Mouse (Mus musculus): ENCODE measurements around the gene Arl15. TPM values are rescaled to one million over a fixed set of nuclear protein-coding genes. Genes with fewer than 3 reads are reported as not detected.

Arl15 gene
- polyA plus RNA-seq, 1 experiment from 2014 or later: 10.6 TPM

DNA sequence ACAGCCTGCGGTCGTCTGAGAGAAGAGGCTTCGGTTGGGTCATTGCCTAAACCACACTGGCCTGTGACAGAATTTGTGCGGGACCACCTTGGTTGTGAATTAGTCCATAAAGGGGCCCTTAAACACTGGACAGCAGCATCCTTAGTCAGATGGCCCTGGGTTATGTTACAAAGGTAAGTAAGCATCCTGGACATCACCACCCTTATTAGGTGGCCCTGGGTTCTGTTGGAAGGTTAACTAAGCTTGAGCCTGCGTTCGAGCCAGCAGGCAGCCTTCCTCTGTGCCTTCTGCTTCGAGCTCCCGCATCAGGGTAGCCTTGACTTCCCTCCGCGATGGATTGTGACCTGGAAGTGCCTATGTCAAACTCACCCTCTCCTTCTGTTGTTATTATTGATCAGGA lies 68.6 kb downstream of the Arl15 start:
- Histone ChIP-seq H3K27me3 (ENCODE audit: control insufficient read depth, insufficient read depth, low read depth, low read length) (no peaks in the 10 kb centered on the region), H3K27ac (ENCODE audit: low read length) (no peak overlapping the region)

DNA sequence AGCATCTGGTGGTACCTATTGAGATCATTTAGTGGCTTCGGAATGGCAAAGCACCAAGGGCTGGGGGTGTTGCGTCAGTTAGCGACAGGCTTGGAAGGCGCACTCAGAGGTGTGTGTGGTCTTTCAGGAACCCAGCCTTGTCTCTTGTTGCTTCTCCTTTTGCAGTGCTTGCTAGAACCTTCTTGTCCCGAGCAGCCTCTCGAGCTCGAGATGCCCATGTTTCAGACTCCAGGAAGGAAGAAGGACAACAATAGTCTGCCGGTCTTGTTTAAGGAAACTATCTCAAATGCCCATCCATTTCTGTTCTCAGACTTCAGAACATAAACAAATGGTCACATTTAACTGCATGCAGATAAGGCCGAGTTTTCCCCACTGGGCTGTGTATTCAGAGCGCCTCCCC lies 69.4 kb downstream of the Arl15 start:
- peak overlapping the region; percentile 21 for H3K4me2 ChIP-seq (ENCODE audit: low read depth, low read length)
- no peak overlapping the region for H3K27ac ChIP-seq (ENCODE audit: low read length)
- no peaks in the 10 kb centered on the region for H3K36me3 ChIP-seq (ENCODE audit: control insufficient read depth, insufficient read depth, low read length)
- H3K9me3 ChIP-seq (ENCODE audit: control insufficient read depth, low read length): no peaks in the 10 kb centered on the region
- WGBS: 32% methylated on average over 10 of the region's 10 CpGs
- peak; percentile 59; the same call in 1 of the 2 replicates for ATAC-seq (ENCODE audit: low read depth)
- H3K9ac ChIP-seq (ENCODE audit: low read length): no peak overlapping the region
- H3K4me3 ChIP-seq (ENCODE audit: low read length): no peak overlapping the region
- H3K4me1 ChIP-seq (replicated peaks; ENCODE audit: control insufficient read depth, insufficient read depth, low read length): peaks cover 8% of the 10 kb centered on the region; the same call in 1 of the 2 replicates
- no peaks in the 10 kb centered on the region for H3K27me3 ChIP-seq (ENCODE audit: control insufficient read depth, insufficient read depth, low read depth, low read length)

More for the DNA sequence above, 68.6 kb downstream of the Arl15 start:
- Histone ChIP-seq H3K4me3 (ENCODE audit: low read length) (no peak overlapping the region), H3K4me1 (replicated peaks; ENCODE audit: control insufficient read depth, insufficient read depth, low read length) (peaks cover 8% of the 10 kb centered on the region; the same call in 1 of the 2 replicates), H3K9ac (ENCODE audit: low read length) (no peak overlapping the region), H3K9me3 (ENCODE audit: control insufficient read depth, low read length) (no peaks in the 10 kb centered on the region), H3K4me2 (ENCODE audit: low read depth, low read length) (no peak overlapping the region), H3K36me3 (ENCODE audit: control insufficient read depth, insufficient read depth, low read length) (no peaks in the 10 kb centered on the region)
- WGBS: 80% methylated on average over 10 of the region's 10 CpGs
- ATAC-seq (ENCODE audit: low read depth): no peak

DNA sequence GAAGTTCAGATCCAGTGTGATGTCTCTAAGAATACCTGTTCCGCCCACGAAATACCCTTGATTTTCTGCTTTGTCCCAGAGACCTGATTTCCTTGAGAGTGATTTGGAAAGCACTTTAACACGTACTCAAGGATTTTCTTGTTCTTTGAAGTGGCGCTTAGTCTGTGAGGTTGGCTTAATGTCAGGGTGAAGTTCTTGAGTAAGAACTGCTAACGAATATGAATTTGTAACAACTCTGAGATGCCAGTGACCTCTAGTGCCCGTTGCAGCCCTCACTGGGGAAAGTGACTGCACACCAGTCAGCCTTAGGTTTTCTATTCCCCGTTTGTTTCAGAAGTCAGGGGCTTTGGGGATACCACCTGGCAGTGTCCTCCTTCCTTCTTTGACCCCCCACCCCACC lies 70.0 kb downstream of the Arl15 start:
- Histone ChIP-seq H3K9ac (ENCODE audit: low read length) (no peak overlapping the region), H3K4me2 (ENCODE audit: low read depth, low read length) (peak overlapping the region; percentile 21), H3K27ac (ENCODE audit: low read length) (no peak overlapping the region), H3K36me3 (ENCODE audit: control insufficient read depth, insufficient read depth, low read length) (no peaks in the 10 kb centered on the region), H3K27me3 (ENCODE audit: control insufficient read depth, insufficient read depth, low read depth, low read length) (no peaks in the 10 kb centered on the region), H3K9me3 (ENCODE audit: control insufficient read depth, low read length) (no peaks in the 10 kb centered on the region), H3K4me1 (replicated peaks; ENCODE audit: control insufficient read depth, insufficient read depth, low read length) (peaks cover 10% of the 10 kb centered on the region; the same call in 1 of the 2 replicates), H3K4me3 (ENCODE audit: low read length) (no peak overlapping the region)
- WGBS: 35% methylated on average over 7 of the region's 7 CpGs
- peak; percentile 75 for ATAC-seq (ENCODE audit: low read depth)

DNA sequence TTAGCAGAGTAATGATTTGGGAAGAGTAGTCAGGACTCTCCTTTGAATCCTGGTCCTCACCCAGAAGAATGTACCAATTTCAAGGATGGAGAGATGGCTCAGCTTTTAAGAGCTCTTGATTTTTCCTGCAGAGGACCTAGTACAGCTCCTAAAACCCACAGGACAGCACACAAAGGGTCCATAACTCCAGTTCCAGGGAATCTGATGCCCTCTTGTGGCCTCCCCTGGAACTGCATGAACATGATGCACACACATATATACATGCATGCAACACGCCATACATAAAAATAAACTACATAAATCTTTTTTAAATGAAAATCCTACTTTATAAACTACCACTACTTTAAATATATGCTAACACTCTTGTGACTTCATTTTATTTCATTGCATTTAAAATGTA lies 70.6 kb downstream of the Arl15 start:
- ATAC-seq (ENCODE audit: low read depth): 0 out of 2 replicates have a peak, but pooled peaks have one; percentile 42
- WGBS: 47% methylated on average over 1 of the region's 1 CpGs

DNA sequence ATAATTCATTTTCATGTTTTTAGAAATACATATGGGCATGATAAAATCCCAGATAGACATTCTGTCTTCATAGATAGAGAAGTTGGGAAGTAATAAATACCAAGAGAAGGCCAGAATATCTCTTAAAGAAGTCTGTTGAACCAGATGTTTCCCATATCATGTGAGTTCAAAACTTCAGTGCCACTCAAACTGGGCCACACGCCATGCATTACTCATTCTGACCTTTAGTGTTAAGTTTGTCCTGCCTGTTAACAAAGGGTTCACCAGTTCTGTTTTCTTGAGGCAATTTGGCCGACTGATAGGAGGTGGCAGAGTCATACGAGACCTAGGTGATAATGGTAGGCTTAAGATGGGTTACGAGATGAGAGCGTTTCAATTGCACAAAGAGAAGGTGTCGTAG lies 71.1 kb downstream of the Arl15 start:
- no peak overlapping the region for H3K4me2 ChIP-seq (ENCODE audit: low read depth, low read length)
- ATAC-seq (ENCODE audit: low read depth): no peak
- no peaks in the 10 kb centered on the region for H3K36me3 ChIP-seq (ENCODE audit: control insufficient read depth, insufficient read depth, low read length)
- peaks cover 11% of the 10 kb centered on the region; the same call in 1 of the 2 replicates for H3K4me1 ChIP-seq (replicated peaks; ENCODE audit: control insufficient read depth, insufficient read depth, low read length)
- no peaks in the 10 kb centered on the region for H3K9me3 ChIP-seq (ENCODE audit: control insufficient read depth, low read length)
- H3K27ac ChIP-seq (ENCODE audit: low read length): no peak overlapping the region
- no peak overlapping the region for H3K4me3 ChIP-seq (ENCODE audit: low read length)
- H3K27me3 ChIP-seq (ENCODE audit: control insufficient read depth, insufficient read depth, low read depth, low read length): no peaks in the 10 kb centered on the region
- WGBS: 51% methylated on average over 6 of the region's 6 CpGs
- no peak overlapping the region for H3K9ac ChIP-seq (ENCODE audit: low read length)

More for the DNA sequence above, 70.6 kb downstream of the Arl15 start:
- Histone ChIP-seq H3K4me1 (replicated peaks; ENCODE audit: control insufficient read depth, insufficient read depth, low read length) (peaks cover 11% of the 10 kb centered on the region; the same call in 1 of the 2 replicates), H3K27me3 (ENCODE audit: control insufficient read depth, insufficient read depth, low read depth, low read length) (no peaks in the 10 kb centered on the region), H3K36me3 (ENCODE audit: control insufficient read depth, insufficient read depth, low read length) (no peaks in the 10 kb centered on the region), H3K27ac (ENCODE audit: low read length) (no peak overlapping the region), H3K4me3 (ENCODE audit: low read length) (no peak overlapping the region), H3K9ac (ENCODE audit: low read length) (no peak overlapping the region), H3K9me3 (ENCODE audit: control insufficient read depth, low read length) (no peaks in the 10 kb centered on the region), H3K4me2 (ENCODE audit: low read depth, low read length) (no peak overlapping the region)

DNA sequence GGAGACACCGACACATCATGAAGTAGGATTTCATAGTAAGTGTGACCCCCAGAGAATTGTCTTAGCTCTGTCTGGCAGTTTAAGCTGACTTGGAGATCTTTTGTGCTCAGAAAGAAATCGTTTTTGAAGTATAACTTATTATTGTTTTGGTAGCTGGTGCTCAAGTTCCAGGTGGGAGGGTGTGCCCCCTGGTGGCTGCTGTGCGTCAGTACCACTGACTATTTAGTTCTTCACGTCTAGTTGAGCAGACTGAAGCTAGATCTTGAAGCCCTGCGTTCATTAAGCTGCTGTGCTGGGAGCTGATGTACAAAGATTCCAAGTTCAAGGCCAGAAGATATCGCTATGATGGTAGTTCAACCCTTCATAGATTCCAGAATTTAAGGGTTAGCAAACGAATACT lies 71.5 kb downstream of the Arl15 start:
- peaks cover 11% of the 10 kb centered on the region; the same call in 1 of the 2 replicates for H3K4me1 ChIP-seq (replicated peaks; ENCODE audit: control insufficient read depth, insufficient read depth, low read length)
- H3K4me3 ChIP-seq (ENCODE audit: low read length): no peak overlapping the region
- H3K27ac ChIP-seq (ENCODE audit: low read length): no peak overlapping the region
- no peak overlapping the region for H3K9ac ChIP-seq (ENCODE audit: low read length)
- no peak for ATAC-seq (ENCODE audit: low read depth)
- no peaks in the 10 kb centered on the region for H3K27me3 ChIP-seq (ENCODE audit: control insufficient read depth, insufficient read depth, low read depth, low read length)
- no peaks in the 10 kb centered on the region for H3K9me3 ChIP-seq (ENCODE audit: control insufficient read depth, low read length)
- H3K36me3 ChIP-seq (ENCODE audit: control insufficient read depth, insufficient read depth, low read length): no peaks in the 10 kb centered on the region
- no peak overlapping the region for H3K4me2 ChIP-seq (ENCODE audit: low read depth, low read length)
- 37% methylated on average over 7 of the region's 7 CpGs for WGBS

DNA sequence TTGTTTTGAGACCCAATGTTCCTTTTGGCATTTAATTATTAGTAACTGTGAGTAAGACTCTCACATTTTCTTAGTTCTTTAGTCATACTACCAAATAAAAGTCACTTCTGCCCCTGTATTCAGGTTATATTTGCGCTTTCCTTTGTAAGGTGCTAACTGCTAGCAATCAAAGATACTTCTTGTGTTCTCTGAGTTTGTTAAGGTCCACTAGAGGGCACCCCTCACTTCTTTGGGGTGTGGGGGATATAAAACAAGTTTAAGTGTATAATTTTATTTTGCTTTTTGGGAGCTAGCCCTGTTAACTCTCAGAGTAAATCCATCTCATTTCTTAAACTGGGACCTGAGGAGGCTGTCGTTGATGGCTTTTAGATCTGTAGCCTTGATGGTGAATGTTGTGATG lies 73.4 kb downstream of the Arl15 start:
- no peaks in the 10 kb centered on the region for H3K36me3 ChIP-seq (ENCODE audit: control insufficient read depth, insufficient read depth, low read length)
- no peaks in the 10 kb centered on the region for H3K27me3 ChIP-seq (ENCODE audit: control insufficient read depth, insufficient read depth, low read depth, low read length)
- H3K4me3 ChIP-seq (ENCODE audit: low read length): no peak overlapping the region
- WGBS: 93% methylated on average over 2 of the region's 2 CpGs
- no peak overlapping the region for H3K9ac ChIP-seq (ENCODE audit: low read length)
- no peaks in the 10 kb centered on the region for H3K9me3 ChIP-seq (ENCODE audit: control insufficient read depth, low read length)
- no peak overlapping the region for H3K27ac ChIP-seq (ENCODE audit: low read length)
- peaks cover 11% of the 10 kb centered on the region; the same call in 1 of the 2 replicates for H3K4me1 ChIP-seq (replicated peaks; ENCODE audit: control insufficient read depth, insufficient read depth, low read length)
- ATAC-seq (ENCODE audit: low read depth): no peak
- H3K4me2 ChIP-seq (ENCODE audit: low read depth, low read length): no peak overlapping the region

DNA sequence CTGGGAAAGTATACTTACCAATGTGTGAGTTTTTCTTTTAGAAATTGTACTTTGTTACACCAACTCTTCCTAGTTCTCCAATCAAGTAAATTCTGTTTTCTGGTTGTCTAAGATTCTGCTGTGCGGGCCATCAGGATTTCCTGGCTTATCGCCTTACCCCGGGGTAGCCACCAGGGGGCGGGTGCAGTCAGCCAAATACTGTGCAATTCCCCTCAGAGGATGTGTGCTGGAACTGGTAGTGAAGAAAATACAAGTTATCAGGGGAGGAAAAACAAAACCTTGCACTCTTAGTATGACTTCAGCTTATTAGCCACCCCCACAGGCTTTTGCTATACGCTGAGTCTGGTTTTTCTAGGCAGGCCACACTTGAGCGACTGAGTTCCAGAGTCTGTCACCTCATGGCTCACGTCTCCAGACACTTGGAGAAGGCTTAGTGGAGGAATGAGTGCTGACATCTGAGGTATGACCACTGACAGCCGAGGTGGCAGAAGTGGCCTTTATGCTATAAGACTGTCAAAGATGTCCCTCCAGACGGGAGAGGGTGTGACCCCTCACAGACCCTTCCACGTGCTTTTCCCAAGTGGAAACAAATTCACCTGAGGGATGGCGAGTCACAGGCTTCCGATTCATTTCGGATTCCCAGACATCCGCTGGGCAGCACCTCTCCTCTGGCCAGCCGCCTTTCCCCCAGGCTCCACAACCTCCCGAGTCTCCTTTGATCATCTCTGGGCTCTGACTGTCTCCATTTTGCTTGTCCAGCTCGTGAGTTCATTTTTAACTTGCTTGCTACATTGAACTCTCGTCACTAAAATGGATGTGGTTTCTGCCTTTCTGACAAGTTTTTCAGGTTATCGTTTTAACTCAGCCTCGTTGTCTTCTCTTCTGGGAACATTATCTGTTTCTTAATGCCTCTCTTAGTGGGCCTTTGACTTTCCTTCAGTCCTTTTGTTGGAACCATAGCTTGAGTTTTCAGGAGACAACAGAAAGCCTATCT lies 75.2 kb downstream of the Arl15 start:
- Histone ChIP-seq H3K9me3 (ENCODE audit: control insufficient read depth, low read length) (no peaks in the 10 kb centered on the region), H3K27me3 (ENCODE audit: control insufficient read depth, insufficient read depth, low read depth, low read length) (no peaks in the 10 kb centered on the region), H3K36me3 (ENCODE audit: control insufficient read depth, insufficient read depth, low read length) (no peaks in the 10 kb centered on the region), H3K4me1 (replicated peaks; ENCODE audit: control insufficient read depth, insufficient read depth, low read length) (peaks cover 4% of the 10 kb centered on the region; the same call in 1 of the 2 replicates), H3K4me3 (ENCODE audit: low read length) (no peak overlapping the region), H3K27ac (ENCODE audit: low read length) (no peak overlapping the region), H3K9ac (ENCODE audit: low read length) (no peak overlapping the region), H3K4me2 (ENCODE audit: low read depth, low read length) (no peak overlapping the region)
- 42% methylated on average over 20 of the region's 20 CpGs for WGBS
- ATAC-seq (ENCODE audit: low read depth): peak; percentile 39

DNA sequence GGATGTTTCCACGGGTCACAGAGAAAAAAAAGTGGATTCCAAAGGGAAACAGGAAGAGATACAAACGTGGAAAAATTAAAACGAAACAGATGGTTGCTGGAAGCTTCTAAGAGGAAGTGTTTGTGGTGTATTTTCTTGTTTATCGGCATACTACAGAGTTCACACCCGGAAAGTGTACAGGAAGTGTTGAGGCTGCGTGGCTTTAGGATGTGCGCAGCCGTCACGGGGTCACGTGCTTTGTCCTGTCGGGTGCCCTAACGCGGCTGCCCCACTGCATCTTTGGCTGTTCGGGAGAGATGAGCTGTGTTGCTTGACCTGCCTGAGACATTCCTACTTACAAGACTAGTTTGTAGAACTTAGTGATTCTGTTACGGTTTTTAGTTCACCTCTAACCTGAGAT lies 76.1 kb downstream of the Arl15 start:
- Histone ChIP-seq H3K9me3 (ENCODE audit: control insufficient read depth, low read length) (no peaks in the 10 kb centered on the region), H3K27me3 (ENCODE audit: control insufficient read depth, insufficient read depth, low read depth, low read length) (no peaks in the 10 kb centered on the region), H3K4me3 (ENCODE audit: low read length) (no peak overlapping the region), H3K9ac (ENCODE audit: low read length) (no peak overlapping the region), H3K4me1 (replicated peaks; ENCODE audit: control insufficient read depth, insufficient read depth, low read length) (0 out of 2 replicates have a peak, but pooled peaks cover 2% of the 10 kb centered on the region), H3K36me3 (ENCODE audit: control insufficient read depth, insufficient read depth, low read length) (no peaks in the 10 kb centered on the region), H3K4me2 (ENCODE audit: low read depth, low read length) (no peak overlapping the region; the same call in 1 of the 2 replicates), H3K27ac (ENCODE audit: low read length) (no peak overlapping the region)
- ATAC-seq (ENCODE audit: low read depth): no peak
- 72% methylated on average over 15 of the region's 15 CpGs for WGBS

Measured in lung, embryonic 16.5 days (tissue).